Mouse (Mus musculus) small intestine, adult 2 months (tissue): ENCODE measurements around the gene Zfp93. TPM values are rescaled to one million over a fixed set of nuclear protein-coding genes. Genes with fewer than 3 reads are reported as not detected.
A peak's percentile ranks its signal among the peaks of the same experiment; 100 is the strongest.

Experiments used
- H3K27ac ChIP-seq: fragments of 200-500 bp; 2 replicates; pipeline ENCODE4 v1.5.1; 2012; ENCODE audit warnings: low read depth, low read length, control low read depth, inconsistent platforms; ENCODE audit not compliant: insufficient read depth
- H3K27me3 ChIP-seq: fragments of 200-500 bp; 2 replicates; pipeline ENCODE4 v1.6.1; 2012; ENCODE audit warnings: mild to moderate bottlenecking, moderate library complexity, low read length, inconsistent platforms; ENCODE audit not compliant: control insufficient read depth, insufficient read depth
- H3K36me3 ChIP-seq: fragments of 200-500 bp; 2 replicates; pipeline ENCODE4 v1.6.1; 2012; ENCODE audit warnings: mild to moderate bottlenecking, low read length, control low read depth, inconsistent platforms; ENCODE audit not compliant: control insufficient read depth, insufficient read depth
- H3K4me1 ChIP-seq: fragments of 200-500 bp; 2 replicates; pipeline ENCODE4 v1.6.1; 2012; ENCODE audit warnings: low read length, inconsistent platforms, mixed read lengths; ENCODE audit not compliant: control insufficient read depth, insufficient read depth, insufficient read length
- H3K4me3 ChIP-seq: fragments of 200-500 bp; 2 replicates; pipeline ENCODE4 v1.5.1; 2012; ENCODE audit warnings: low read depth, mild to moderate bottlenecking, control low read depth, inconsistent platforms, low read length, moderate library complexity
- CTCF ChIP-seq: fragments of 200-500 bp; IDR thresholded peaks from 2 replicates; pipeline ENCODE4 v1.5.1; 2012; ENCODE audit warnings: low read depth, mild to moderate bottlenecking, control low read depth, inconsistent platforms, low read length, moderate library complexity, mixed read lengths; ENCODE audit not compliant: insufficient replicate concordance, insufficient read length; ENCODE audit errors: extremely low read depth
- POLR2A ChIP-seq: fragments of 200-500 bp; IDR thresholded peaks from 2 replicates; pipeline ENCODE4 v1.6.1; 2012; ENCODE audit warnings: low read depth, mild to moderate bottlenecking, control low read depth, inconsistent platforms, low read length, moderate library complexity
- WGBS: fragments of 180-500 bp; shearing (Covaris S2); methylation state at CpG from one replicate; pipeline ENCODE4 v1.1.7; 2018; 5-methylcytosine and 5-hydroxymethylcytosine counted together
- polyA plus RNA-seq: library from polyadenylated mRNA; depleted of rRNA; stranded (reverse); fragments of >200 nt; gene quantifications from 2 replicates; pipeline ENCODE4 v1.2.3, GENCODE M21; 2012

Zfp93 gene
- polyA plus RNA-seq, 1 experiment, result 0.55 TPM

GRCm38 (mm10) chr7:24299823-24300481, 29.7 kb downstream of the Zfp93 start:
- WGBS, result 6% methylated on average over 18 of the region's 18 CpGs

DNA sequence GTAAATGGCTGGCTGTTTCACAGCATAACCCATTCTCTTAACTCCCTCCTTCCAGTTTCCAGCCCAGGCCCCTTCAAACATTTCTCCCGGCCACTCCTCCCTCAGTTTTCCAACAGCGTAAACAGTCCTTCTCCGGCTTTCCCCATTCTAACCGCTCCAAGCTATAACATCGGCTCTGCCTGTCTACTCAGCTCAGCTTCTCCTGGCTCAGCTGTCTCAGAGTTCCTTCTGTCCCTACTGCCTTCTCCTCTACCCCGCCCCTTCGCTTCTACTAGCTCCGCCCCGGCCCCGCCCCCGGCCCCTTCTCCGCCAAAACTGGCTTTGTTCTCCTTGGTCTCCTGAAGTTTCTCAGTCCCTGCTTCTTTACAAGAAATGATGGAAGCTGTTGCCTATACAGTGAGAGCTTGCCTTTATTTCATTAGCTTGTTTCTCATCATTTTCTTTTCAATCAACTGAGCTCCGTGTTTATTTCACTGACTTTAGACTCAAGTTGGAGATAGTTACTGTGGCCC, 30.6 kb downstream of the Zfp93 start, which contains the start of gene Zfp61:
Gene Zfp61, minus strand, starts transcription at position 462 of the 512 bp plus-strand sequence.
- Histone ChIP-seq H3K36me3 (peaks cover 3% of the 10 kb centered on the region), H3K27me3 (no peaks in the 10 kb centered on the region), H3K27ac (no peak within 1 kb of the TSS), H3K4me3 (peak within 1 kb of the TSS; percentile 2; the same call in 1 of the 2 replicates), H3K4me1 (peaks cover 4% of the 10 kb centered on the region; the same call in 1 of the 2 replicates)
- TF ChIP-seq POLR2A, result peak; percentile 20; the same call in 1 of the 2 replicates
- no peak for TF ChIP-seq CTCF
- WGBS, result 2% methylated on average over 13 of the region's 13 CpGs

More at GRCm38 (mm10) chr7:24299823-24300481, 29.7 kb downstream of the Zfp93 start:
- Histone ChIP-seq H3K4me1 (peaks cover 4% of the 10 kb centered on the region; the same call in 1 of the 2 replicates), H3K27ac (no peak overlapping the region), H3K36me3 (peaks cover 5% of the 10 kb centered on the region), H3K27me3 (no peaks in the 10 kb centered on the region), H3K4me3 (peak overlapping the region; percentile 30)
- TF ChIP-seq POLR2A, result no peak
- TF ChIP-seq CTCF, result no peak

- H3K27ac ChIP-seq, result no peak overlapping the region
These were observed 45.7 kb downstream of the Zfp93 start for GRCm38 (mm10) chr7:24315726-24316566.

GRCm38 (mm10) chr7:24316567-24317092, 46.4 kb downstream of the Zfp93 start, which contains the start of gene Zfp94:
Gene Zfp94, minus strand, starts transcription at chr7:24316666.
- TF ChIP-seq CTCF (no peak), POLR2A (peak; percentile 68; the same call in 1 of the 2 replicates)
- H3K36me3 ChIP-seq, result no peaks in the 10 kb centered on the region; the same call in 1 of the 2 replicates
- no peaks in the 10 kb centered on the region for H3K27me3 ChIP-seq
- under 1% methylated on average over 33 of the region's 33 CpGs for WGBS
- peaks cover 7% of the 10 kb centered on the region; the same call in 1 of the 2 replicates for H3K4me1 ChIP-seq
- H3K27ac ChIP-seq, result peak within 1 kb of the TSS; percentile 61
- peak within 1 kb of the TSS; percentile 72 for H3K4me3 ChIP-seq

More at GRCm38 (mm10) chr7:24315726-24316566, 45.7 kb downstream of the Zfp93 start:
- peak overlapping the region; percentile 72 for H3K4me3 ChIP-seq
- peaks cover 3% of the 10 kb centered on the region; the same call in 1 of the 2 replicates for H3K36me3 ChIP-seq
- 19% methylated on average over 29 of the region's 29 CpGs for WGBS
- no peaks in the 10 kb centered on the region for H3K27me3 ChIP-seq
- peaks cover 7% of the 10 kb centered on the region; the same call in 1 of the 2 replicates for H3K4me1 ChIP-seq
- TF ChIP-seq POLR2A, result no peak
- TF ChIP-seq CTCF, result no peak

GRCm38 (mm10) chr7:24318942-24319341, 48.7 kb downstream of the Zfp93 start:
- whole genome bisulfite sequencing, result 28% methylated on average over 6 of the region's 6 CpGs

GRCm38 (mm10) chr7:24322593-24322992, 52.4 kb downstream of the Zfp93 start:
- 63% methylated on average over 4 of the region's 4 CpGs for WGBS

More at GRCm38 (mm10) chr7:24318942-24319341, 48.7 kb downstream of the Zfp93 start:
- Histone ChIP-seq H3K27me3 (0 out of 2 replicates have a peak, but pooled peaks cover 6% of the 10 kb centered on the region), H3K27ac (no peak overlapping the region), H3K36me3 (no peaks in the 10 kb centered on the region), H3K4me1 (peaks cover 7% of the 10 kb centered on the region; the same call in 1 of the 2 replicates), H3K4me3 (no peak overlapping the region)
- no peak for TF ChIP-seq CTCF
- no peak for TF ChIP-seq POLR2A

More at GRCm38 (mm10) chr7:24322593-24322992, 52.4 kb downstream of the Zfp93 start:
- Histone ChIP-seq H3K4me3 (no peak overlapping the region), H3K36me3 (no peaks in the 10 kb centered on the region), H3K4me1 (no peaks in the 10 kb centered on the region), H3K27me3 (peaks cover 19% of the 10 kb centered on the region; the same call in 1 of the 2 replicates), H3K27ac (no peak overlapping the region)
- no peak for TF ChIP-seq CTCF
- no peak for TF ChIP-seq POLR2A
